Mouse (Mus musculus) forebrain, embryonic 12.5 days (tissue): ENCODE data around the gene Olfr10. TPM values are rescaled to one million over a fixed set of nuclear protein-coding genes. Genes with fewer than 3 reads are reported as not detected.

Source experiments
- ATAC-seq: fragments of 200-750 bp; cut with Nextera tagmentation; 2 replicates; pipeline ENCODE4 v1.8.0; 2017; ENCODE audit warnings: moderate TSS enrichment; ENCODE audit not compliant: low FRiP score
- H3K27ac ChIP-seq: fragments of 300-500 bp; sonication (generic); 2 replicates; pipeline ENCODE4 v1.5.1; 2016; ENCODE audit warnings: mild to moderate bottlenecking
- H3K27me3 ChIP-seq: fragments of 300-500 bp; sonication (generic); 2 replicates; pipeline ENCODE4 v1.6.1; 2016; ENCODE audit warnings: mild to moderate bottlenecking
- H3K36me3 ChIP-seq: fragments of 300-500 bp; sonication (generic); replicated peaks from 2 replicates; pipeline ENCODE4 v1.6.1; 2016; ENCODE audit warnings: mild to moderate bottlenecking
- H3K4me1 ChIP-seq: fragments of 300-500 bp; sonication (generic); 2 replicates; pipeline ENCODE4 v1.6.1; 2016
- H3K4me2 ChIP-seq: fragments of 300-500 bp; sonication (generic); 2 replicates; pipeline ENCODE4 v1.6.1; 2016; ENCODE audit warnings: mild to moderate bottlenecking, moderate library complexity
- H3K4me3 ChIP-seq: fragments of 300-500 bp; sonication (generic); replicated peaks from 2 replicates; pipeline ENCODE4 v1.5.1; 2016; ENCODE audit warnings: mild to moderate bottlenecking
- H3K9ac ChIP-seq: fragments of 300-500 bp; sonication (generic); 2 replicates; pipeline ENCODE4 v1.6.1; 2016; ENCODE audit warnings: mild to moderate bottlenecking
- H3K9me3 ChIP-seq: fragments of 300-500 bp; sonication (generic); 2 replicates; pipeline ENCODE4 v1.6.1; 2016
- WGBS: fragments of 180-500 bp; shearing (Covaris S2); methylation state at CpG from one replicate; pipeline ENCODE4 v1.1.7; 2016; 5-methylcytosine and 5-hydroxymethylcytosine counted together
- polyA plus RNA-seq: library from polyadenylated mRNA; unstranded; fragments of >200 nt; fragmentation: Nextera tagmentation; extraction: Ambion mirVana; gene quantifications from 2 replicates; pipeline ENCODE4 v1.2.1, GENCODE M21; 2016

Olfr10 gene
- polyA plus RNA-seq: not detected in 2 replicates

DNA sequence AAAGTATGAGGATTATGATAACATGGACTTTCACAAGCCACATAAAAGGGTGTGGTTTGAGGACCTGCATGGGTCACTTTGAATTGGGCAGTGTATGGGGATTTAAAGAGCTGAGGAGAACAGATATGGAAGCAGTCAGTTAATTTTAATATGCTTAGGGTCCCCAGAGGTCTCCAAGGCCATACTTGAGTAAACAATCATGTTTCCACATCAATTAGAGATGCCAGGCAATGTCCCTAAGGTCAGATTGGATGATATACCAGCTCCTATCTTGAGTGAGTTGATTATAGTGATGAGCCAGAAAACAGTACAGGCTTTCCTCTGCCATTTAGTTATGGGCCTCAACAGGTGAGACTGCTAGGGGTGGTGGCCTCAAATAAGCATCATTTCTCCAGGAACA is at the start of gene Olfr10:
Gene Olfr10 (plus strand): TSS at position 301 of the 400 bp plus-strand sequence.
- no peaks in the 10 kb centered on the region for H3K4me1 ChIP-seq
- no peaks in the 10 kb centered on the region for H3K9me3 ChIP-seq
- ATAC-seq: no peak
- no peak within 1 kb of the TSS for H3K9ac ChIP-seq
- H3K27ac ChIP-seq: no peak within 1 kb of the TSS
- no peaks in the 10 kb centered on the region for H3K27me3 ChIP-seq
- no peak within 1 kb of the TSS for H3K4me2 ChIP-seq
- H3K4me3 ChIP-seq: no peak within 1 kb of the TSS
- H3K36me3 ChIP-seq: no peaks in the 10 kb centered on the region

DNA sequence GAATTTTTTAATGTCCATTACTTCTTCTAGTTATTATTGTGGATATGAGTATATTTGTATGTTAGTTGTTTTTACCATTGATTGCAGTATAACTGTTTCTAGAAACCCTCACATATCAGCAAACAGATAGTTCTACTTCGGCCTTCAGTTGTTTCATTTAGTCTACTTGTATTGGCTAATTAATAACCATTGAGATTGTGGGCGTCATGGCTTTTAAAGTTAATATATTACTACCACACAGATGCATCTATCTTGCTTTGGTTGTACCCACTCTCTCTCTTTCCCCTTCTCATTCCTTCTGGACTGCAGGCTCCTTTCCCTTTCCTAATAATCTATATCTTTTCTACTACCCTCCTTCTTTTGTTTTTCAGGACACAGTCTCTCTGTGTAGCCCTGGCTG is 45.2 kb upstream of the Olfr10 start:
- no peak for ATAC-seq
- no peak overlapping the region for H3K4me2 ChIP-seq
- no peaks in the 10 kb centered on the region for H3K27me3 ChIP-seq
- H3K9me3 ChIP-seq: no peaks in the 10 kb centered on the region
- H3K4me1 ChIP-seq: no peaks in the 10 kb centered on the region
- whole genome bisulfite sequencing: 94% methylated on average over 2 of the region's 2 CpGs
- H3K27ac ChIP-seq: no peak overlapping the region
- peaks cover 41% of the 10 kb centered on the region for H3K36me3 ChIP-seq
- H3K9ac ChIP-seq: no peak overlapping the region
- no peak overlapping the region for H3K4me3 ChIP-seq

DNA sequence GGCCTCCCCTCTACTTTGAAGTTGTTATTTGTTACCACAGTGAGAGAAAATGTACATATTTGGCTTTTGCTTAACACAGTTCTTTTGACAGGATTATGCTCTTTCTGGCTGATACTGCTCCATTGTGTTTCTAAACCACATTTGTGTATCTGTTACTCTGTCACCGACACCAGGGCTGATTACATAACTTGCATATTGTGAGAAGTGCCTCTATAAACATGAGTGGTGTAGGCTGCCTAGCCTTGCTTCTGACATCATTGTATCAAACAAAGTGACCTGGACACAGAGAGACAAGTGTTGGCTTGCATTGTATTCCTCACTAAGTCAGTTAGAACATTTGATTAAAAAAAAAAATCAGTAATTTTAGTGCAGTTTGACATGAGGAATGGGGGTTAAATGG is 44.7 kb upstream of the Olfr10 start:
- 88% methylated on average over 1 of the region's 1 CpGs for WGBS
- no peaks in the 10 kb centered on the region for H3K27me3 ChIP-seq
- no peak overlapping the region for H3K9ac ChIP-seq
- H3K27ac ChIP-seq: no peak overlapping the region
- no peaks in the 10 kb centered on the region for H3K4me1 ChIP-seq
- ATAC-seq: no peak
- H3K36me3 ChIP-seq: peaks cover 35% of the 10 kb centered on the region
- no peaks in the 10 kb centered on the region for H3K9me3 ChIP-seq
- no peak overlapping the region for H3K4me2 ChIP-seq
- H3K4me3 ChIP-seq: no peak overlapping the region

DNA sequence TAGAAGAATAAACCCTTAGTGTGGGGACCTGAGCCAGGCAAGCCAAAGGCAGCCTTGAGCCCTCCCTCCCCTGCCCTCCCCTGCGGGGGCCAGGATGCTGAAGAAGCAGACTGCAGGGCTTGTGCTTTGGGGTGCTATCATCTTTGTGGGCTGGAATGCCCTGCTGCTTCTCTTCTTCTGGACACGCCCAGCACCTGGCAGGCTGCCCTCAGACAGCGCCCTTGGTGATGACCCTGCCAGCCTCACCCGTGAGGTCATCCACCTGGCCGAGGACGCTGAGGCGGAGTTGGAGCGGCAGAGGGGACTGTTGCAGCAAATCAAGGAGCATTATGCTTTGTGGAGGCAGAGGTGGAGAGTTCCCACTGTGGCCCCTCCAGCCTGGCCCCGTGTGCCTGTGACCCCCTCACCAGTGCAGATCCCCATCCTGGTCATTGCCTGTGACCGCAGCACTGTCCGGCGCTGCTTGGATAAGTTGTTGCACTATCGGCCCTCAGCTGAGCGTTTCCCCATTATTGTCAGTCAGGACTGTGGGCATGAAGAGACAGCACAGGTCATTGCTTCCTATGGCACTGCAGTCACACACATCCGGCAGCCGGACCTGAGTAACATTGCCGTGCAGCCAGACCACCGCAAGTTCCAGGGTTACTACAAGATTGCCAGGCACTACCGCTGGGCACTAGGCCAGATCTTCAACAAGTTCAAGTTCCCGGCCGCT is 43.8 kb upstream of the Olfr10 start:
- peaks cover 33% of the 10 kb centered on the region for H3K36me3 ChIP-seq
- H3K9ac ChIP-seq: no peak overlapping the region
- H3K27me3 ChIP-seq: no peaks in the 10 kb centered on the region
- WGBS: 96% methylated on average over 20 of the region's 21 CpGs
- no peak overlapping the region for H3K4me3 ChIP-seq
- no peak for ATAC-seq
- no peaks in the 10 kb centered on the region for H3K9me3 ChIP-seq
- H3K27ac ChIP-seq: no peak overlapping the region
- no peak overlapping the region for H3K4me2 ChIP-seq
- H3K4me1 ChIP-seq: no peaks in the 10 kb centered on the region

DNA sequence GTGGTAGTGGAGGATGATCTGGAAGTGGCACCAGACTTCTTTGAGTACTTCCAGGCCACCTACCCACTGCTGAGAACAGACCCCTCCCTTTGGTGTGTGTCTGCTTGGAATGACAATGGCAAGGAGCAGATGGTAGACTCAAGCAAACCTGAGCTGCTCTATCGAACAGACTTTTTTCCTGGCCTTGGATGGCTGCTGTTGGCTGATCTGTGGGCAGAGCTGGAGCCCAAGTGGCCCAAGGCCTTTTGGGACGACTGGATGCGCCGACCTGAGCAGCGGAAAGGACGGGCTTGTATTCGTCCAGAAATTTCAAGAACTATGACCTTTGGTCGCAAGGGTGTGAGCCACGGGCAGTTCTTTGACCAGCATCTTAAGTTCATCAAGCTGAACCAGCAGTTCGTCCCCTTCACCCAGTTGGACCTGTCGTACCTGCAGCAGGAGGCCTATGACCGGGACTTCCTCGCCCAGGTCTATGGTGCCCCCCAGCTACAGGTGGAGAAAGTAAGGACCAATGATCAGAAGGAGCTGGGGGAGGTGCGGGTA is 43.2 kb upstream of the Olfr10 start:
- Histone ChIP-seq H3K9ac (no peak overlapping the region), H3K4me3 (no peak overlapping the region), H3K9me3 (no peaks in the 10 kb centered on the region), H3K36me3 (peaks cover 33% of the 10 kb centered on the region), H3K27me3 (no peaks in the 10 kb centered on the region), H3K4me1 (no peaks in the 10 kb centered on the region), H3K4me2 (no peak overlapping the region), H3K27ac (no peak overlapping the region)
- WGBS: 95% methylated on average over 14 of the region's 14 CpGs
- ATAC-seq: no peak

DNA sequence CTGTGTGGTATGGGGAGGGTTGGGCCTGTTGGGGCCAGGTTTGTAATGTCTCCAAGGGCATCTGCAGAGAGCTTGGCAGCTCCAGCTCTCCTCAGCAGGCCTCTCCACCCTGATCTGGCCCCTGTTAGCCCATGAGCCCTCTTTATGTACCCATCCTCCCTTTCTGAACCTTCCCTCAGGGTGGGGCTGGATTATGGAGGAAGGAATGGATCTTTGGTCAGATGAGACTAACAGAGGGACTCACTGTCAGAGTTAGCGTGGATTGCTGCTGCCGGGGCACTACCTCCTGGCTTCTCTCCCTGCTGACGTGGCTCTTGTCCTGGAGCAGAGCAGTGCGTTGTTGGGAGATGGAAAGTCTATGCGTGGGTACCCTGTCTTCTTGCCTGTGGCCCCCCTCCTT is 42.3 kb upstream of the Olfr10 start:
- no peaks in the 10 kb centered on the region for H3K27me3 ChIP-seq
- no peak overlapping the region for H3K9ac ChIP-seq
- no peaks in the 10 kb centered on the region for H3K4me1 ChIP-seq
- H3K4me2 ChIP-seq: no peak overlapping the region
- WGBS: 94% methylated on average over 5 of the region's 5 CpGs
- H3K9me3 ChIP-seq: no peaks in the 10 kb centered on the region
- H3K4me3 ChIP-seq: no peak overlapping the region
- ATAC-seq: no peak
- peaks cover 33% of the 10 kb centered on the region for H3K36me3 ChIP-seq
- no peak overlapping the region for H3K27ac ChIP-seq

DNA sequence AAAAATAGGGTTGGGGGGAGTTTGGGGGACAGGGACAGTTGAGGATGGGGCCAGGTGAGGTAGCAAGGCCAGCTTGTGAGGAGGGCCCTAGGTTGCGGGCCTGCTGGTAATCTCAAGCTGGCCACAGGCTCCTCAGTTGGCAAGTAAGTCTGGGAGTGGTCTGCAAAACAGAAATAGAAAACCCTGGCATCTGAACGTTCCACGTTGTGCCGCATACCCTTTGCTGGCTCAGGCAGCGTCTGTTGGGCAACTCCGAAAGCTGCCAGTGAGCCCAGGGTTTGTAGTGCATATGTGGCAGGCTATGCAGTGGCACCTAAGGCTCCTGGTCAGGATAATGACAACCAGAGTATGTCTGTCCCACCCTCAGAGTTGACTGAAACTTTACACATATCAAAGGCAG is 41.4 kb upstream of the Olfr10 start:
- no peak overlapping the region for H3K4me2 ChIP-seq
- no peak overlapping the region for H3K4me3 ChIP-seq
- 97% methylated on average over 6 of the region's 6 CpGs for WGBS
- no peaks in the 10 kb centered on the region for H3K27me3 ChIP-seq
- no peak overlapping the region for H3K27ac ChIP-seq
- no peak overlapping the region for H3K9ac ChIP-seq
- peaks cover 33% of the 10 kb centered on the region for H3K36me3 ChIP-seq
- H3K9me3 ChIP-seq: no peaks in the 10 kb centered on the region
- no peaks in the 10 kb centered on the region for H3K4me1 ChIP-seq
- ATAC-seq: no peak

DNA sequence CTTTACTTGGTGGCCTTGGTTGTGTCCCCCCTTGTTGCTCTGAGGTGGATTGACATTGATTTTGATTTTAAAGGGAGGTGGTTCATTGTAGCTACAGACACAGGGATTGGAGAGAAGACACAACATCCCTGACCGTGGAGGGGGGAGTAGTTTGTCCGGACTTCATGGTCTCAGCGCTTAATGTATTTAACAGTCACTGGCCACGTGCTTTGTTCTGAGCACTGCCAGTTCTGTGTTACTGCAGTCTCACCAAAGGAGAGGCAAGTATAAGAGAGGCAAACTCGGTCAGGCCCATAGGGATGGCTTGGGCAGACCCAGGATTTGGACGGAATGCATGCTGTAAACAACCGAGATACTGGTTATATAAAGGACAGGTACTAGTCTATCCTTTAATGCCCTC is 40.5 kb upstream of the Olfr10 start:
- Histone ChIP-seq H3K4me1 (no peaks in the 10 kb centered on the region), H3K27me3 (no peaks in the 10 kb centered on the region), H3K4me2 (no peak overlapping the region), H3K36me3 (peaks cover 33% of the 10 kb centered on the region), H3K9me3 (no peaks in the 10 kb centered on the region), H3K27ac (no peak overlapping the region), H3K4me3 (no peak overlapping the region), H3K9ac (no peak overlapping the region)
- 95% methylated on average over 7 of the region's 7 CpGs for WGBS
- no peak for ATAC-seq

DNA sequence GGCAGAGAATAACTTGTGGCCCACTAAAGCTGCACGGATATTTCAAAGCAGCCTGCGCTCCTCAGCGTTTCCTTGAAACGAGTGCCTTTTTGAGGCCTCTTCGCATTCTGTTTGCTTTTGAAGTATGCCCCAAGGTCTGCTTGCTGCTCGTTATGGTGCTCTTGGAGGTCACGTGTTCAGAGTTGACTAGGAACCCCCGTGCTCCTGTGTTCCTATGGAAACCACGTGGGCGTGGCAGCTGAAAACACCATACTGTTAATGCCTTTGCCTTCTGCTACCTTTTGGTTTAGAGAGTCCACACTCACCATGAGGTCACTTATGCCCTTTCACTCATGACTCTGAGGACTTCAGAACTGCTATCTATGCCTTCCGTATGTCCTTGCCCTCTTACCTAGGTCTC is 39.9 kb upstream of the Olfr10 start:
- Histone ChIP-seq H3K36me3 (peaks cover 32% of the 10 kb centered on the region), H3K4me2 (no peak overlapping the region), H3K4me3 (no peak overlapping the region), H3K27me3 (no peaks in the 10 kb centered on the region), H3K9me3 (no peaks in the 10 kb centered on the region), H3K27ac (no peak overlapping the region), H3K9ac (no peak overlapping the region), H3K4me1 (no peaks in the 10 kb centered on the region)
- no peak for ATAC-seq
- WGBS: 77% methylated on average over 11 of the region's 11 CpGs

DNA sequence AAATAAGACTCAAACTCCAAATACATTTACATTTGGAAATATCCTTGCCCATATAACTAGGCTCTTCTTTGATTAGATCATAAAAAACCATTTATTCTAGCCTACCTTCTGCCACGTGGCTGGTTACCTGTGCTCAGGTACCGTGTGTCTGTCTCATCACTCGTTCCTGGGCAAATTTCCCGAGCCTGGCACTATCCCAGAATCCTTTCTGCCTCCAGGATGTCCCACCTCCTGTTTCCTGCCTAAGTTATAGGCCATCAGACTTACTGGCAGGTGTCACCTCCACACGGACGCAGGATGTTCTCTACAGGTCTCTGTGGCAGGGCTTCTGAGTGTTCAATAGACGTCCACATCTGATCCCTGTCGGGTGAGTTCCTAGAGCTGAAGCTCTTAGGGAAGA is 39.4 kb upstream of the Olfr10 start:
- Histone ChIP-seq H3K4me3 (no peak overlapping the region), H3K27ac (no peak overlapping the region), H3K9ac (no peak overlapping the region), H3K27me3 (no peaks in the 10 kb centered on the region), H3K4me1 (no peaks in the 10 kb centered on the region), H3K9me3 (no peaks in the 10 kb centered on the region), H3K36me3 (peaks cover 30% of the 10 kb centered on the region), H3K4me2 (no peak overlapping the region)
- no peak for ATAC-seq
- WGBS: 89% methylated on average over 8 of the region's 8 CpGs

DNA sequence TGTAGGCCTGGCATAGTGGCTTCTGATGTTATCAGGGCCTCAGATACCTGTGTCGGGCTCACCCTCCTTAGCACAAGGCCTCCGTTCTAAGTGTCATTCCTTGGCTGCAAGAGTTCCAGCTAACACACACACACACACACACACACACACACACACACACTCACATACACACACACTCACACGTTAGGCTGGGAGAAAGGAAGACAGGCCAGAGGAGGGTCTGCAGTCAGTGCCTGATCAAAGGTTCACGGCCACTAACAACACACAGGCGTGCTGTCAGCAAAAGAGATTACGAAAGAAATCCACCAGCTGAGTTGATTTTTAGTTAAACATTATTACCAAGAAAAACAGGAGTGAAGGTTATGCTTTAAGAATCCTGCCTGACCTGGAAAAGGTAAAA is 37.9 kb upstream of the Olfr10 start:
- 96% methylated on average over 6 of the region's 6 CpGs for WGBS

DNA sequence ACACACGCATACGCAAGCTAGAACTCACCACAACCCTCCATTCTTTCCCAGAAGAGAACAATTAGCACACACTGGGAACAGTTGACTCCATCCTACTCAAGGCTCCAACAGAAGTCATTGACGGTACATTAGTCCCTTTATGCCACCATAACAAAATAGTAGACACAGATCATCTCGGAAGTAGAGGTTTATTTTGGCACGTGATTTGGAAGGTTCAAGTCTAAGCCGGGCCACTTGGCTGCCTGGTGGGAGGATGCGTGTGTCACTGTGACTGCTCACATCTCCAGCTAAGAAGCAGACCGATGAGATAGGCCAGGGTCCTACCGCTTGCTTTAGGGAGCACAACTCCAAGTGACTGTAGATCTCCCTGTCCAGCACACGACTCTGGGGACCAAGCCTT is 37.2 kb upstream of the Olfr10 start:
- no peak overlapping the region for H3K4me2 ChIP-seq
- peaks cover 9% of the 10 kb centered on the region for H3K36me3 ChIP-seq
- H3K9me3 ChIP-seq: no peaks in the 10 kb centered on the region
- no peaks in the 10 kb centered on the region for H3K27me3 ChIP-seq
- no peaks in the 10 kb centered on the region for H3K4me1 ChIP-seq
- no peak overlapping the region for H3K9ac ChIP-seq
- ATAC-seq: no peak
- H3K27ac ChIP-seq: no peak overlapping the region
- 89% methylated on average over 10 of the region's 10 CpGs for WGBS
- H3K4me3 ChIP-seq: no peak overlapping the region

More for the DNA sequence above, 37.9 kb upstream of the Olfr10 start:
- no peaks in the 10 kb centered on the region for H3K27me3 ChIP-seq
- H3K4me2 ChIP-seq: no peak overlapping the region
- H3K27ac ChIP-seq: no peak overlapping the region
- H3K9me3 ChIP-seq: no peaks in the 10 kb centered on the region
- H3K4me1 ChIP-seq: no peaks in the 10 kb centered on the region
- no peak for ATAC-seq
- no peak overlapping the region for H3K9ac ChIP-seq
- peaks cover 15% of the 10 kb centered on the region for H3K36me3 ChIP-seq
- H3K4me3 ChIP-seq: no peak overlapping the region

DNA sequence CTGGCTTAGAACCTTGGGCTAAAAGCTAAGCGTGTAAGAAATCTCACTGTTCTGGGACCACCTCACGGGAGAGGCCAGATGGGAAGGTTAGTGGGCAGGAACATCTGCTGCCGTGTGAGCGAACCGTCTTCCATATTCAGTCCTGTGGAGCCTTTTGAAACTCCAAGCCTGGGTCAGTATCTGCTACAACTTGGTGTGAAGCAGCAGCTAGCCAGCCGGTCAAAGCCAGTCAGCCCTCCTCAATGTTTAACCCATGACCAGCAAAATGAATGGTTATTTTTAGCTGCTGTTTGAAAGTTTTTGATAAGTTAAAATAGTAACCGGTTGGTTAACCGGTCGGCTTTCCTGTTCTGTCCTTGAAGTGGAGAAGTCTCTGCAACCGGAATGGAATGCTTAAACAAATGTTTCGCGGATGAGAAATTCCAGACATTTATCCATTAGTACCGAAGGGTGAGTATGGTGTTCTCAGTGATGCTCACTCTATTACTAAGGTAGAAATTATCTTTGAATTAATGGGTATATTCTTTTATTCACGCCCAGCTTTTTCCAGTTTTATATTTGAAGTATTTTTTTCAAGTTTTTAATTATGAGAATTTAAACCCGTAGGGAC is 36.5 kb upstream of the Olfr10 start:
- no peak overlapping the region for H3K4me2 ChIP-seq
- ATAC-seq: no peak
- peaks cover 4% of the 10 kb centered on the region; the same call in 1 of the 2 replicates for H3K36me3 ChIP-seq
- no peaks in the 10 kb centered on the region for H3K4me1 ChIP-seq
- H3K4me3 ChIP-seq: no peak overlapping the region
- H3K27me3 ChIP-seq: no peaks in the 10 kb centered on the region
- H3K9me3 ChIP-seq: no peaks in the 10 kb centered on the region
- WGBS: 89% methylated on average over 15 of the region's 15 CpGs
- H3K9ac ChIP-seq: no peak overlapping the region
- H3K27ac ChIP-seq: no peak overlapping the region
